Comparison of ENCODE assay signal across 9 mouse cellular contexts in the genomic region with DNA sequence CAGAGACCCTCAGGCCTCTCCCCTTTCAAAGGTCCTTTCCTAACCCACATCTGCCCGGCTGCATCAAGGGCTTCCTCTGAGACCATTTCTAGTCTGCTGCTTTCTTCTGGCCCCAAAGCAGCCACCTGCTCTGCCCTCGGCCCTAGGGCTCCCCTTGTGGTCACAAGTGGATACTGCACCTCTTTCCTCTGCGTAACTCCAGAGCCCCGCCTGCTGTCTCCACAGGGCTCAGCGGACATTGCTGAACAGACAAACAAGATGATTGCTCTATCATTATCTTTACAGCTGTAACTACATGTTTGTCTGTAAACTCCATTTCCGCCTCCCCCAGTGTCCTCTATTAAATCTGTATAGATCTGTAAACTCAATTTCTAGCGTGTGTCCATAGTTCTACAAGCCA. TPM values are rescaled to one million over a fixed set of nuclear protein-coding genes. Genes with fewer than 3 reads are reported as not detected.
DNase-seq lines count a peak whose midpoint lies in the region; ATAC-seq and TF ChIP-seq lines count a peak whose summit lies in the region.
"Had no signal": no experiment of that assay in that cellular context is flagged by ENCODE, and none has a peak within 500 bp of the region (broad histone marks: within the 10 kb centered on the region; RNA-seq: fewer than 3 reads in every experiment).

No protein-coding gene starts in this region.

- DNase-seq in hindbrain, embryonic 10.5 days (ENCODE audit: low spot score), result peak; percentile 85
- peak; percentile 86 for DNase-seq in forebrain, postnatal 0 days
- peak; percentile 77 to 84 for DNase-seq in left cerebral cortex, adult 2 months (ENCODE audit: extremely low spot score in 1 of 2, low spot score in 2 of 2)
- DNase-seq in spleen, adult 2 months (ENCODE audit: low read depth in 1 of 2, low spot score in 2 of 2), result peak; percentile 26 to 74

- H3K9ac ChIP-seq in hindbrain, embryonic 13.5 days, result no peak overlapping the region
- H3K9ac ChIP-seq in forebrain, postnatal 0 days, result no peak overlapping the region
- no peak overlapping the region for H3K9ac ChIP-seq in hindbrain, embryonic 16.5 days (ENCODE audit: low read depth, low read length)
- H3K9ac ChIP-seq in midbrain, embryonic 13.5 days (replicated peaks), result no peak overlapping the region
- H3K9ac ChIP-seq: stomach, embryonic 15.5 days had no signal

- no peaks in the 10 kb centered on the region for H3K36me3 ChIP-seq in hindbrain, embryonic 10.5 days
- H3K36me3 ChIP-seq in hindbrain, embryonic 13.5 days, result no peaks in the 10 kb centered on the region
- no peaks in the 10 kb centered on the region for H3K36me3 ChIP-seq in forebrain, postnatal 0 days (ENCODE audit: insufficient read depth)
- H3K36me3 ChIP-seq in hindbrain, embryonic 16.5 days (ENCODE audit: control insufficient read depth, insufficient read depth, low read length), result no peaks in the 10 kb centered on the region
- H3K36me3 ChIP-seq in midbrain, embryonic 13.5 days, result no peaks in the 10 kb centered on the region
- no peaks in the 10 kb centered on the region for H3K36me3 ChIP-seq in spleen, adult 2 months (ENCODE audit: control insufficient read depth, insufficient read depth, low read length)
- H3K36me3 ChIP-seq: stomach, embryonic 15.5 days had no signal

- no peak overlapping the region for H3K4me2 ChIP-seq in hindbrain, embryonic 13.5 days
- no peak overlapping the region for H3K4me2 ChIP-seq in forebrain, postnatal 0 days (ENCODE audit: low read depth)
- no peak overlapping the region for H3K4me2 ChIP-seq in hindbrain, embryonic 16.5 days (ENCODE audit: low read length)
- H3K4me2 ChIP-seq in midbrain, embryonic 13.5 days (replicated peaks), result no peak overlapping the region
- H3K4me2 ChIP-seq: stomach, embryonic 15.5 days had no signal

- intact Hi-C loops in left cerebral cortex, adult 2 months (cut with DNase I), result loop anchor here (2.0 kb wide), 1 partner anchor 382 kb away; no protein-coding TSS in a partner anchor

- peaks cover 20% of the 10 kb centered on the region for H3K4me1 ChIP-seq in hindbrain, embryonic 10.5 days (replicated peaks)
- peaks cover 17% of the 10 kb centered on the region for H3K4me1 ChIP-seq in hindbrain, embryonic 13.5 days (replicated peaks)
- no peaks in the 10 kb centered on the region for H3K4me1 ChIP-seq in forebrain, postnatal 0 days (ENCODE audit: insufficient read depth)
- H3K4me1 ChIP-seq in hindbrain, embryonic 16.5 days (ENCODE audit: control insufficient read depth, insufficient read depth, low read depth, low read length), result peaks cover 7% of the 10 kb centered on the region
- peaks cover 18% of the 10 kb centered on the region for H3K4me1 ChIP-seq in midbrain, embryonic 13.5 days (replicated peaks)
- no peaks in the 10 kb centered on the region for H3K4me1 ChIP-seq in spleen, adult 2 months (ENCODE audit: control insufficient read depth, insufficient read depth, insufficient read length)
- H3K4me1 ChIP-seq: stomach, embryonic 15.5 days had no signal

- 0 out of 2 replicates have a peak, but pooled peaks cover 2% of the 10 kb centered on the region for H3K27me3 ChIP-seq in hindbrain, embryonic 10.5 days (ENCODE audit: insufficient read depth, poor library complexity, severe bottlenecking)
- H3K27me3 ChIP-seq in hindbrain, embryonic 13.5 days, result no peaks in the 10 kb centered on the region
- no peaks in the 10 kb centered on the region for H3K27me3 ChIP-seq in forebrain, postnatal 0 days (ENCODE audit: insufficient read depth, low read length)
- H3K27me3 ChIP-seq in hindbrain, embryonic 16.5 days (replicated peaks; ENCODE audit: control insufficient read depth, insufficient read depth, low read length), result no peaks in the 10 kb centered on the region
- H3K27me3 ChIP-seq in midbrain, embryonic 13.5 days, result no peaks in the 10 kb centered on the region
- H3K27me3 ChIP-seq in spleen, adult 2 months (ENCODE audit: control insufficient read depth, insufficient read depth, low read length), result no peaks in the 10 kb centered on the region
- H3K27me3 ChIP-seq: stomach, embryonic 15.5 days had no signal

- no peak for TF ChIP-seq POLR2A in spleen, adult 2 months (IDR thresholded peaks at IDR 0.05; ENCODE audit: low read depth, low read length)

- peak; percentile 99 for TF ChIP-seq CTCF in forebrain, postnatal 0 days (IDR thresholded peaks at IDR 0.05; ENCODE audit: low read depth)
- TF ChIP-seq CTCF in left cerebral cortex, adult 2 months (IDR thresholded peaks at IDR 0.05), result peak; percentile 100
- peak; percentile 93 for TF ChIP-seq CTCF in spleen, adult 2 months (IDR thresholded peaks at IDR 0.05; ENCODE audit: extremely low read depth, insufficient read depth, insufficient read length, insufficient replicate concordance)

- peak overlapping the region; percentile 68; the same call in 1 of the 2 replicates for H3K27ac ChIP-seq in hindbrain, embryonic 10.5 days
- H3K27ac ChIP-seq in hindbrain, embryonic 13.5 days, result no peak overlapping the region
- H3K27ac ChIP-seq in forebrain, postnatal 0 days (ENCODE audit: low read depth, low read length), result no peak overlapping the region
- H3K27ac ChIP-seq in hindbrain, embryonic 16.5 days (ENCODE audit: low read depth, low read length), result no peak overlapping the region
- H3K27ac ChIP-seq in left cerebral cortex, adult 2 months, result no peak overlapping the region
- no peak overlapping the region for H3K27ac ChIP-seq in midbrain, embryonic 13.5 days
- no peak overlapping the region for H3K27ac ChIP-seq in spleen, adult 2 months (ENCODE audit: insufficient read depth, low read length)
- H3K27ac ChIP-seq: stomach, embryonic 15.5 days had no signal

- ATAC-seq in hindbrain, embryonic 13.5 days (ENCODE audit: low FRiP score), result no peak
- peak; percentile 40; the same call in 1 of the 2 replicates for ATAC-seq in cerebellum, adult (ENCODE audit: insufficient number of reproducible peaks, low FRiP score, low TSS enrichment)
- peak; percentile 80 for ATAC-seq in forebrain, postnatal 0 days
- ATAC-seq in hindbrain, embryonic 16.5 days, result peak; percentile 52; the same call in 1 of the 2 replicates
- peak; percentile 35; the same call in 1 of the 2 replicates for ATAC-seq in midbrain, embryonic 13.5 days

- 6% methylated on average over 7 of the region's 7 CpGs for WGBS in hindbrain, embryonic 10.5 days
- WGBS in hindbrain, embryonic 13.5 days, result 3% methylated on average over 7 of the region's 7 CpGs
- under 1% methylated on average over 7 of the region's 7 CpGs for WGBS in forebrain, postnatal 0 days
- WGBS in hindbrain, embryonic 16.5 days, result 4% methylated on average over 7 of the region's 7 CpGs
- WGBS in midbrain, embryonic 13.5 days, result 3% methylated on average over 7 of the region's 7 CpGs
- WGBS in spleen, adult 2 months, result 5% methylated on average over 7 of the region's 7 CpGs

- H3K4me3 ChIP-seq in hindbrain, embryonic 10.5 days, result no peak overlapping the region
- H3K4me3 ChIP-seq in hindbrain, embryonic 13.5 days, result no peak overlapping the region
- H3K4me3 ChIP-seq in forebrain, postnatal 0 days (ENCODE audit: low read depth, low read length), result no peak overlapping the region
- no peak overlapping the region for H3K4me3 ChIP-seq in hindbrain, embryonic 16.5 days (ENCODE audit: low read length)
- H3K4me3 ChIP-seq in left cerebral cortex, adult 2 months, result no peak overlapping the region
- no peak overlapping the region for H3K4me3 ChIP-seq in midbrain, embryonic 13.5 days (replicated peaks)
- no peak overlapping the region for H3K4me3 ChIP-seq in spleen, adult 2 months (ENCODE audit: extremely low read depth, insufficient read depth, insufficient read length)
- H3K4me3 ChIP-seq: stomach, embryonic 15.5 days had no signal

- no peaks in the 10 kb centered on the region for H3K9me3 ChIP-seq in hindbrain, embryonic 10.5 days
- no peaks in the 10 kb centered on the region for H3K9me3 ChIP-seq in hindbrain, embryonic 13.5 days
- no peaks in the 10 kb centered on the region for H3K9me3 ChIP-seq in forebrain, postnatal 0 days (ENCODE audit: low read length)
- H3K9me3 ChIP-seq in hindbrain, embryonic 16.5 days (ENCODE audit: control insufficient read depth, low read length), result no peaks in the 10 kb centered on the region
- no peaks in the 10 kb centered on the region for H3K9me3 ChIP-seq in midbrain, embryonic 13.5 days
- H3K9me3 ChIP-seq: stomach, embryonic 15.5 days had no signal

RNA-seq across cellular contexts. Expression of a gene that starts 37.1 kb away (rescaled TPM):
- 13.5 and 16.0 TPM in 2 replicates for polyA plus RNA-seq in hindbrain, embryonic 10.5 days (2016; fragmentation: Nextera tagmentation; extraction: Ambion mirVana)
- polyA plus RNA-seq in hindbrain, embryonic 13.5 days (2015; fragmentation: Nextera tagmentation; extraction: Ambion mirVana), result 14.3 and 16.1 TPM in 2 replicates
- 81.9 and 99.1 TPM in 2 replicates for total RNA-seq in forebrain, postnatal 0 days (2014; rRNA removed)
- 17.9 and 19.4 TPM in 2 replicates for polyA plus RNA-seq in forebrain, postnatal 0 days (2015; fragmentation: Nextera tagmentation; extraction: Ambion mirVana)
- polyA plus RNA-seq in hindbrain, embryonic 16.5 days (2015; fragmentation: Nextera tagmentation; extraction: Ambion mirVana), result 14.8 and 18.6 TPM in 2 replicates
- total RNA-seq in left cerebral cortex, adult 2 months (2021), result 100 to 1,000 TPM; 102 to 108 TPM
- 16.7 and 19.8 TPM in 2 replicates for polyA plus RNA-seq in midbrain, embryonic 13.5 days (2015; fragmentation: Nextera tagmentation; extraction: Ambion mirVana)
- polyA plus RNA-seq in spleen, adult 2 months (2012; rRNA removed), result 75.1 and 95.9 TPM in 2 replicates
